Mouse (Mus musculus) 416B (cell line): ENCODE measurements around the gene H60c.

ENCODE experiments used
- DNase-seq: peaks from one replicate; pipeline ENCODE4 v3.0.0; 2011; ENCODE audit warnings: low read depth

H60c gene

DNA sequence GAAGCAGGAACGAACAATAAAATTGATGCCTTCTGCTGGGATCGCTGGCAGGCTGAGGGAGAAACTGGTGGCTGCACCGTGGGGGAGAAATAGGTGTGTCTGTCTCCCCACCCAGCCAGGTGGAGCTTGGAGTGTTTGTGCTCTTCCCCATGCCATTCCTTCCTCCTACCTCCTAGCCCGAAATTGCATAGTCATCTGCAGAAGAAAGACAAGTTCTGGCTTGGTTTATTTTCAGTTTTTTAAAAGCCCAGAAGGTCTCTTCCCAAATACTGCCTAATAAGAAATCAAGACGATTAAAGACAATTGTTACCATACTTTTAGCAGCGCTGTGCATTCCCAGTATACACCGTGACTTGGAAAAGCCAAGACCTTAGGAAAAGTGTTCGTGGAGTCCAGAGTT is at the start of gene H60c:
Gene H60c (minus strand): TSS at position 101 of the 400 bp plus-strand sequence.
- DNase-seq = no peak

DNA sequence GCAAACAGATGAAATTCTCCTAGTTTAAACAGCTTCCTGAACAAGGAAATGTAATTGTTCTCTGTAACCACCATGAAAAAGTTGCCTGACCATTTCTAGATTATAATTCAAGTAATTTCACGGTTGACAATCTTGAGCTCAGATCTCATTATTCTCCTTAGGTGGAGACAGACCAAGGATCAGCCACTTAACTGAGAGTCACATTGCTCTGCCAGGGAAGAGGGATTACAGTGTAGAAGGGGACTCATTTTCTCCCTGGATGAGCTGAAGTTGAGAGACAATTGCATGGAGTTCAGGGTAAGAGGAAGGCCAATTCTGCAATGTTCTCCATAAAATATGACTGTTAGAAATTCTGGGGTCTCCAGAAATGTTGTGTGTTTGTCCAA is 41.2 kb upstream of the H60c start:
- no peak for DNase-seq

DNA sequence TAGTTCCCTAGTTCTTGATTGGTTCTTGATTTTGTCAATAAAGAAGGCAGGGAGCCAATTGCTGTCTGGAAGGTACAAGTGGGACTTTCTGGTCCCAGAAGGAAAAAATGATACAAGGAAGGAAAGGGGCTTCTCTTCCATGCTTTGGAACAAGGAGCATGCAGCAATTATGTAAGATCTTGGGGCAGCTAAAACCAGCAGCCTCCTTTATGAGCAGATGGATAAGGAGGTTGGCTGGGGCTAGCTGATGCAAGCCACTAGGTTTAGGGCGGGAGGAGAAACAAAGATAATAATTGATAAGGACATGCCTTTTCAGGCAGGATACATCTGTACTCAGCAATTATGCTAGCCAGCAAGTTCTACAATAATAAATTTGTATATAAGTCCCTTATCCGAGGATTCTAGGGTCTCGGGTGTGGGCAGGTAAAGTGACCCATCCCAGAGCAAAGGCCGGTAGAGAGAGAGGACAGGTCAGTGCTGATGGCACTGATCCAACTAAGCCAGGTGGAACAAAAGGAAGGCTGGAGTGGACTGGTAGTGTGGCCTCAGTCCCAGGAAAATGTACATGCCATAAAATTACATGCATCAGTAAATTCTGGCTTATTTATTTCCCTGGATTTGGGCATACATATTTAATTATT is 40.7 kb upstream of the H60c start:
- no peak for DNase-seq

DNA sequence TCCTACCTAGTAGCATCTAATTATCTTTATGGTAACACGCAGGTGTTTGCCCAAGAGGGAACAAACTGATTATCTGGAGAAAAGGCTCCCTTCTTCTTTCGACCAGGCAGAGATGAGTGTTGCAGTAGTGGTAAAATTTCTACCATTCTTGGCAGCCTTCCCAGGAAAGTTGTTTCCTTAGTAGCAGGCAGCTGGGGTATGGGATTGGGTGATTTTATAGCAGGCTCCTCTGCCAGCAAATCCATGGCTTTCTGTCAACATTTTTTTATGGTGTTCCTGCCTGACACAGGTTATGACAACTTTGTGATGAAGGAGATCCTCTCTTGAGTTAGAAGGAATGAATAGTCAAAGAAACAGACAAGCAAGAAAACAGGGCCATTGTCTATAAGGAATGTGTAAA is 40.2 kb upstream of the H60c start:
- no peak for DNase-seq

DNA sequence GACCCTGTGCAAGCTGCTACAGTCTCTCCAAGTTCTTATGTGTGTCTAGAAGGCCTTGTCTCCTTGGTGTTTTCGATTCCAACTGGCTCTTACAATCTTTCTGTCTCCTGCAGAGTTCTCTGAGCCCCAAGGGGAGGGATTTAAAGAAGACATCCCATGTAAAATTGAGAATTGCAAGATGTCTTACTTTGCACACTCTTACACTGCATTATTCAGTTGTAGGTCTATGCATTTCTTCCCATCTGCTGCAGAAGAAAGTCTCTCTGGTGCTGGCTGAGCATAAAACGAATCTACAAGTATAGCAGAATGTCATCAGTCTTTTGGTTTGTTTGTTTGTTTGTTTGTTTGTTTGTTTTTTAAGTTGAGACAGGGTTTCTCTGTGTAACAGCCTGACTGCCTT is 26.4 kb upstream of the H60c start:
- no peak for DNase-seq

- peak; percentile 94 for DNase-seq
Measured at GRCm38 (mm10) chr10:3281047-3281446, 13.5 kb upstream of the H60c start.

- DNase-seq = peak; percentile 34
Measured at GRCm38 (mm10) chr10:3274065-3274464, 6.5 kb upstream of the H60c start.

DNA sequence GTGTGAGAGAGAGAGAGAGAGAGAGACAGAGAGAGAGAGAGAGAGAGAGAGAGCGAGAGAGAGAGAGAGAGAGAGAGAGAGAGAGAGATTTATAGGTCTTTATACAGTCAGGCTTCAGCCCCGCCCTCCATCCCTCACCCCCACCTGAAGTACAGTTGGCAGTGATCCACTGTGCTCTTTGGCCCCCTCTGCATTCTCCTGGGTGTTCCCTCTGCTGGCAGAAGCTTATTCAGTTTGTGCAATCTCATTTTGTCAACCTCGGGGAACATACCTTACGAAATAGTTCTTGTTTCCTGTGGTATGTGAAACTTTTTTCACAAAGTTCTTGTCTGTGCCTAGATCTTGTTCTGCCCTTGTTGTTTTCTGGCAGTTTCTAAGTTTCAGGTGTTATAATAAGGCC is 3.5 kb upstream of the H60c start:
- DNase-seq = peak; percentile 69

- no peak for DNase-seq
Measured at GRCm38 (mm10) chr10:3266729-3267128, 842 bp downstream of the H60c start.

GRCm38 (mm10) chr10:3262784-3263183 is 4.8 kb downstream of the H60c start:
- DNase-seq = no peak

DNA sequence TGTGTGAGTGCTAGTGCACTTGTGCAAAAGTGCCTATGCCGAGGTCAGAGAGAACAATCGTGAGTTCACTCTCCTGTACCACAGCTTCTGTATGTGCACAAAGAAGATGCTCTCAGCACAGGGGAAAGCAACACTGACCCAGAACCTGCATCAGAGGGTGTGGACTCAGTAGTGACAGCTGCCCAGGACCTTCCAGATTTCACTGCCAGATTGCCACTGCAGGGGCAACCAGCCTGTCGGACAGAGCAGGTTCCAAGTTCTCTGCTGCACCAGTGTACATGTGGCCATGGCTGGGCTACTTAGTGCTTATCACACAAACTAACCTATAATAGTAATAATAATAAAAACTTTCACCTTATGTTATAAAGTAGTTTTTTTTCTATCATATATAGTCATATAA is 10.2 kb downstream of the H60c start:
- no peak for DNase-seq

GRCm38 (mm10) chr10:3238436-3238835 is 29.1 kb downstream of the H60c start:
- DNase-seq = peak; percentile 88

- peak; percentile 66 for DNase-seq
Measured at GRCm38 (mm10) chr10:3236638-3237270, 30.8 kb downstream of the H60c start.

DNA sequence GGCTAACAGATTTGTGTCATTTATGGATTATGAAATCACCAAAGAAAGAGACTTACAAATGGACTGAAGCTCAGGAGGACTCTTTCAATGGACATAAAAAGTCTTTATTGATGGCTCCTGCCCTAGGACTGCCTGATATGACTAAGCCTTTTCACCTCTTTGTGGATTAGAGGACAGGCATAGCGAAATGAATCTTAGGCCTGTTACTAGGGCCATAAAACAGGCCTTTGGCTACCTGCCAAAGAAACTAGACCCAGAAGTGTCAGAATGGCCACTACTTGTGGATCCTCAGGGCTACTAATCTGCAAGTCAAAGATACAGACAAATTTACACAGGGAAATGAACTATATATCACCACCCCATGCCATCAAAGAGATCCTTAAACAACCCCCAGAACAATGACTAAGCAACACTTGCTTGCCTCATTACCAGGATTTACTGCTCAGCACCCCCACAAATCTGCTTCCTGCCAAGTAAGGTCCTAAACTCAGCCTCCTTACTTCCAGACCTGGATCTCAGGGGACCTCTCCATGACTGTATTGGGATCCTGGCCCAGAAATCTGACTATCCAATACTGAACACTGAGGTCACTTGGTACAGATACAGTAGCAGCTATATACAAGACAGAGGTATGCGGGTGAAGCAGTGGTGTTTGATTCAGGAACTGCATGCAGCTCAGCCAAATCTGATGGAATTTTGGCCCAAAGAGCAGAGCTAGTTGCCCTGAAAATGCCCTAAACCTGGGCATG is 39.0 kb downstream of the H60c start:
- DNase-seq = no peak
